Mouse (Mus musculus): ENCODE results near the gene Fbll1.

DNA sequence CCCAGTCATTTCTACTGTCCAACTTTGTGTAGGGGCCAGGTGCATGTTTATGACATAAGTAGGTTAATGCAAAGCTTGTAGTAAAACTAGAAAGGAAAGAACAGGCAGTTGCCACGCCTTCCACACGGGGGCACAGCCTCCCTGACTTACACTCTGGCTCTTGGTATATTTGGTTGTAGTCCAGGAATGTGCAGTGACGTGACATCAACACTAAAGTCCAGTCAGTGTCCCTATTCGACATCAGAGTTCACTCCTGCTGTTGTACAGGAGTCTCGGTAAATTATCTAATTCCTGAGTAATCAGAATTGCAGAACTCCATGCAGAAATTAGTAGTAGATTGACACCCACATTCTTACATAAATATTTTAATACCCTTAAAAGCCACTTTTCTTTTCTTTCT, 15.6 kb downstream of the Fbll1 start:
- TF ChIP-seq CTCF (IDR thresholded peaks at IDR 0.05; ENCODE audit: borderline replicate concordance, extremely low read depth, insufficient read depth, insufficient read length) (no peak), POLR2A (IDR thresholded peaks at IDR 0.05; ENCODE audit: borderline replicate concordance, extremely low read depth, insufficient read depth, insufficient read length, poor library complexity, severe bottlenecking) (no peak)
